Mouse (Mus musculus): ENCODE results near the gene Stra6l.

Stra6l gene

DNA sequence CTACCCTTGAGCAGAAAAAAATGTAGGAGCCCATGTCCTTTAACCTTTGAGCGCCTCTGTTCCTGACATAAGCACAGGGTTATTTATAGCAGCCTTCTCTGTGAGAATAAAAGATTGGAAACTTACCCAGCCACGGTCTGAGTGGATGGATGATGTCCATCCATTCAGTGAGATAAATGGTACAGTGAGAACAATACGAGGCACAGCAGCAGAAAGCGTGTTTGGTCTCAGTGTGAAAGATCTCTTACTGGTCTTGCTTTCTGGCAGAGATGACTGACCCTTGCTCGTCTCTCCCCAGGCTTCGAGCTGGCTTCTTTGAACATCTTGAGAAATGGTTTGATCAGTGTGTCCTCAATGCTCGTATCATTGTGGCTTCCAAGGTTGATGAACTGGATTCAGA, 68.6 kb downstream of the Stra6l start:
- no peak for DNase-seq (ENCODE audit: low spot score)

- DNase-seq (ENCODE audit: low spot score): no peak
Observed at GRCm38 (mm10) chr4:45921663-45922435, 73.4 kb downstream of the Stra6l start.

GRCm38 (mm10) chr4:45924011-45924410, 75.5 kb downstream of the Stra6l start:
- no peak for DNase-seq (ENCODE audit: low spot score)

DNA sequence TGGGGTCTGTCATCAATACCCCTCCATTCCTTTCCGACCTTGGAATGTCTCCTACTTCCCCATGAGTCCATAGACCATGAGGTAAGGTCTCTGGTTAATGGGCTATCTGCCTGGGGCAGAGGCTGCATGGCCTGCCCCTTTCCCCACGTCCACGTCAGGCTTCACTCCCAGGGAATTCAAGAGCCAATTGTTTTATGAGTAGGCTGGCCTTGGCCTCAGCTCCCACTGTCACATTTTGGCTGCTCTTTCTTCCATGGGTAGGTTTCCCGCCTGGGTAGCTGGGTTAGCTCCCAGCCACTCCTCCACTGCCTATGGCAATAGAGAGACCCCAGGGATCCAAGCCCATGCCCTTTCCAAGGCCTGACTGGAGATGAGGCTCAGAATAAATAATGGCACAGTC, 80.1 kb downstream of the Stra6l start:
- no peak for DNase-seq (ENCODE audit: low spot score)

All from lung, postnatal 25 days (tissue).